17 mouse cellular contexts compared by ENCODE assay signal in the genomic region with DNA sequence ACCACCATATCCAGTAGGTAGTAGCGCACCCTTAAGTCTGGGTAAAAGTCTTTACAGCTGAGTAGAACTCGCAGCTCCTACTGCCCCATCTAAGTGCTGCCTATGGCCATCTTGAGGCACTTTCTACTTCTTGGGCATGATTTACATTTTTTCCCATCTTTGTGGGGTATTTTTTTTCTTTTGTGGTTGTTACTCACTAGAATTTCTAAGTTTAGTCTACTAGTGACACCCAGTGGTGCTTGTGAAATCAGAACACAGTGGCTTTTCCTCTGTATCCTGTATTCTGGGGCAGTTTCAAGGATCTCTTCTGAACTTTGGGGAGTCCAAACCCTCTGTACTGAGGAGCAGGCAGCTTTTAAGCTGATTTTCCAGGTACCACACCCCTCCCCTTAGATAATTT. TPM values are rescaled to one million over a fixed set of nuclear protein-coding genes. Genes with fewer than 3 reads are reported as not detected.
A peak's percentile ranks its signal among the peaks of the same experiment; 100 is the strongest.
DNase-seq lines count a peak whose midpoint lies in the region; ATAC-seq and TF ChIP-seq lines count a peak whose summit lies in the region.
"Had no signal": no experiment of that assay in that cellular context is flagged by ENCODE, and none has a peak within 500 bp of the region (broad histone marks: within the 10 kb centered on the region; RNA-seq: fewer than 3 reads in every experiment).

No protein-coding gene starts in this region.

- TF ChIP-seq CTCF in heart, adult 2 months (IDR thresholded peaks at IDR 0.05): peak; percentile 57

- intact Hi-C loops in heart, adult 2 months (cut with DNase I): loop anchor here (5.0 kb wide), 2 partner anchors 794 to 1159 kb away; no protein-coding TSS in a partner anchor
- intact Hi-C loops in heart, postnatal 25 days (cut with DNase I): loop anchor here (5.0 kb wide), 3 partner anchors 39 to 794 kb away; no protein-coding TSS in a partner anchor
- intact Hi-C loops in left cerebral cortex, postnatal 14 days (cut with DNase I): loop anchor here (2.0 to 5.0 kb wide), 2 partner anchors 224 to 795 kb away; no protein-coding TSS in a partner anchor

- H3K4me3 ChIP-seq in heart, adult 2 months: no peak overlapping the region
- H3K4me3 ChIP-seq: limb, embryonic 12.5 days had no signal

- H3K4me1 ChIP-seq in heart, adult 2 months (ENCODE audit: control insufficient read depth, insufficient read depth, low read length): peaks cover 4% of the 10 kb centered on the region

- 95% methylated on average over 2 of the region's 2 CpGs for WGBS in heart, adult 2 months

- no peak for TF ChIP-seq EP300 in heart, adult 2 months (IDR thresholded peaks at IDR 0.05; ENCODE audit: insufficient read depth, low read depth, low read length)

- DNase-seq in heart, adult 2 months: no peak
- DNase-seq in heart, postnatal 25 days (ENCODE audit: low spot score): no peak
- peak; percentile 30 to 52 for DNase-seq in left cerebral cortex, postnatal 14 days (ENCODE audit: low spot score in 2 of 2)
- DNase-seq in left cerebral cortex, adult 8-10 months (ENCODE audit: low spot score in 2 of 2): no peak
- DNase-seq in A20 (ENCODE audit: low read depth, low spot score): peak; percentile 27
- peak; percentile 56 for DNase-seq in adipocyte (ENCODE audit: low spot score)
- DNase-seq in adrenal gland, postnatal 14 days: no peak
- DNase-seq: adrenal gland, postnatal 10 days; cerebellum, adult 18-20 months; gastrocnemius, postnatal 10 days; right cerebral cortex, postnatal 4 days; thymus, adult 18-20 months had no signal

- H3K9ac ChIP-seq in heart, adult 2 months (ENCODE audit: low read depth, low read length): no peak overlapping the region
- H3K9ac ChIP-seq: limb, embryonic 12.5 days had no signal

- H3K36me3 ChIP-seq in heart, adult 2 months (ENCODE audit: control insufficient read depth, insufficient read depth, low read length): peaks cover 3% of the 10 kb centered on the region; the same call in 1 of the 2 replicates
- H3K36me3 ChIP-seq: limb, embryonic 12.5 days had no signal

- ATAC-seq in megakaryocyte-erythroid progenitor cell, adult 5-6 weeks (replicated peaks; ENCODE audit: low FRiP score, low TSS enrichment, poor library complexity, severe bottlenecking): no peak

- H3K27me3 ChIP-seq in heart, adult 2 months (ENCODE audit: control insufficient read depth, insufficient read depth, low read length): no peaks in the 10 kb centered on the region

- H3K79me2 ChIP-seq in heart, adult 2 months (replicated peaks; ENCODE audit: control insufficient read depth, insufficient read depth, low read length): no peaks in the 10 kb centered on the region

- H3K27ac ChIP-seq in heart, adult 2 months: no peak overlapping the region
- H3K27ac ChIP-seq: limb, embryonic 12.5 days had no signal

- no peak for TF ChIP-seq POLR2A in heart, adult 2 months (IDR thresholded peaks at IDR 0.05; ENCODE audit: insufficient read depth, low read depth, low read length)

RNA-seq across cellular contexts. Expression of gene Rfesd, which starts 3.3 kb away (rescaled TPM):
- 10 to 100 TPM; 10.9 to 14.9 TPM for total RNA-seq in heart, adult 2 months (2021)
- polyA plus RNA-seq in heart, adult 2 months (2012; rRNA removed): 4.4 and 8.4 TPM in 2 replicates
- total RNA-seq in heart, postnatal 25 days (2021): 10 to 100 TPM; 10.9 to 12.3 TPM
- 10 to 100 TPM; 15.8 to 16.3 TPM for total RNA-seq in left cerebral cortex, postnatal 14 days (2021)
- 10 to 100 TPM; 18.1 to 20.2 (median 19.4) TPM for total RNA-seq in left cerebral cortex, adult 8-10 months (2022)
- total RNA-seq in megakaryocyte-erythroid progenitor cell, adult 5-6 weeks (2014; fragmentation: Nextera tagmentation): 71.4 and 90.7 TPM in 2 replicates
- 63.8 and 68.1 TPM in 2 replicates for total RNA-seq in megakaryocyte-erythroid progenitor cell, adult 5-6 weeks (2017)
- 17.3 and 19.1 TPM in 2 replicates for total RNA-seq in adrenal gland, postnatal 14 days (2021)

RNA-seq across cellular contexts. Expression of gene Gpr150, which starts 35.0 kb away (rescaled TPM):
- total RNA-seq in heart, adult 2 months (2021): not detected
- not detected in 2 replicates for polyA plus RNA-seq in heart, adult 2 months (2012; rRNA removed)
- total RNA-seq in heart, postnatal 25 days (2021): not detected
- 1 to 10 TPM; 1.7 to 3.0 TPM for total RNA-seq in left cerebral cortex, postnatal 14 days (2021)
- 1 to 10 TPM; 4.8 to 6.0 (median 5.3) TPM for total RNA-seq in left cerebral cortex, adult 8-10 months (2022)
- total RNA-seq in megakaryocyte-erythroid progenitor cell, adult 5-6 weeks (2014; fragmentation: Nextera tagmentation): 0.96 TPM in 1 of 2 replicates, not detected in the other
- total RNA-seq in megakaryocyte-erythroid progenitor cell, adult 5-6 weeks (2017): 0.99 TPM in 1 of 2 replicates, not detected in the other
- not detected in 2 replicates for total RNA-seq in adrenal gland, postnatal 14 days (2021)
- total RNA-seq: adrenal gland, postnatal 10 days; gastrocnemius, postnatal 10 days; heart, postnatal 14 days had no signal

RNA-seq across cellular contexts. Expression of gene Spata9, which starts 54.8 kb away (rescaled TPM):
- total RNA-seq in heart, adult 2 months (2021): not detected
- polyA plus RNA-seq in heart, adult 2 months (2012; rRNA removed): not detected in 2 replicates
- total RNA-seq in heart, postnatal 25 days (2021): not detected
- total RNA-seq in left cerebral cortex, postnatal 14 days (2021): not detected
- total RNA-seq in left cerebral cortex, adult 8-10 months (2022): under 1 TPM in 3 of 4 experiments, not detected in 1; 0.35 to 0.80 (median 0.53) TPM
- total RNA-seq in megakaryocyte-erythroid progenitor cell, adult 5-6 weeks (2014; fragmentation: Nextera tagmentation): 0.98 TPM in 1 of 2 replicates, not detected in the other
- total RNA-seq in megakaryocyte-erythroid progenitor cell, adult 5-6 weeks (2017): not detected in 2 replicates
- total RNA-seq in adrenal gland, postnatal 14 days (2021): not detected in 2 replicates
- total RNA-seq: adrenal gland, postnatal 10 days; ES-E14; gastrocnemius, postnatal 10 days; heart, postnatal 14 days; megakaryocyte progenitor cell, adult 5-6 weeks had no signal

Comparison
In these comparisons a context has a peak if more than half of its experiments do, and no peak if none do; other contexts are left out.
1. DNase-seq: peak in left cerebral cortex, postnatal 14 days (2 of 2), A20 (single experiment) and adipocyte (single experiment); none in heart, adult 2 months (0 of 2), heart, postnatal 25 days (single experiment), left cerebral cortex, adult 8-10 months (0 of 2) and adrenal gland, postnatal 14 days (single experiment).